Mouse (Mus musculus) regulatory T cell (primary cell): ENCODE data around the gene Vapb.
"Not testable (repeated sequence)": the region's sequence is repeated elsewhere in the genome, so short reads cannot be mapped to it uniquely, and the experiment has no call there.

Experiments used
- in situ Hi-C: fragments of 300-600 bp; cut with MboI, MseI; formaldehyde crosslinking; loops from one replicate; pipeline ENCODE4 v1.15.1; 2025; ENCODE audit warnings: high pct_unique_total_duplicates

Vapb gene

DNA sequence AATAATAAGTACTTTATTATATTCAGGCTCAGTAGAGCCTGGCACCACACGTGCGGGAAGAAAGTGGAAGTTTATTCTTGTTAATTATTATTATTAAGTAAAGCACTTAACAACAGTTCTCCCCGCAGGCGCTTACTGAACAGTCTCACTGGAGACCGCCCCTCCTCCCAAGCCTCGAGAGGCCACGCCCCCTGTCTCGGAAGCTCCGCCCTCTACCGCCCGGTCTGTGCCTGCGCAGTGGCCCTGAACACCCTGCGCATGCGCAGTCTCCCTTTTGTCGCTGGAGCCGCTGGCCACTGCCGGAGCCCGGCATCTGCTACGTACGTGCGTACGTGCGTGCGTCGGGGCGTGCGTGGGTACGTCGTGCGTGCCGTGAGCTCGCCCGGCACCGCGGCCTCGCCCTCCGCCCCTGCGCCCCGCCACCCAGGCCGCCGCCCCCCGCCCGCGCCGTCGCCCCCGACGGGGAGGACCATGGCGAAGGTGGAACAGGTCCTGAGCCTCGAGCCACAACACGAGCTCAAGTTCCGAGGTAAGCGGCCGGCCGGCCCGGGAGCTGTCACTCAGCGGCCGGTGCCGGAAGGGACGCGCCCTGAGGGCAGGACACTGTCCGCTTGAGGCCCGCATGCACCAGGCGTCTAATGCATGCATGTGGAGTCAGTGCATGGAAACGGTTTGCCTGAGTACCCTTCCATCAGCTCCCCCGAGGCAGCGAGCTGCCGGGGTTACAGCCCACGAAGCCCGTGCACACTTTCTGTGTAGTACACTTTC, at the start of gene Vapb:
Gene Vapb, plus strand, starts transcription at position 290 of the 768 bp plus-strand sequence.
- in situ Hi-C loops = no loop called here

GRCm38 (mm10) chr2:173689835-173690234, 47.5 kb upstream of the Vapb start:
- in situ Hi-C loops = no loop called here

DNA sequence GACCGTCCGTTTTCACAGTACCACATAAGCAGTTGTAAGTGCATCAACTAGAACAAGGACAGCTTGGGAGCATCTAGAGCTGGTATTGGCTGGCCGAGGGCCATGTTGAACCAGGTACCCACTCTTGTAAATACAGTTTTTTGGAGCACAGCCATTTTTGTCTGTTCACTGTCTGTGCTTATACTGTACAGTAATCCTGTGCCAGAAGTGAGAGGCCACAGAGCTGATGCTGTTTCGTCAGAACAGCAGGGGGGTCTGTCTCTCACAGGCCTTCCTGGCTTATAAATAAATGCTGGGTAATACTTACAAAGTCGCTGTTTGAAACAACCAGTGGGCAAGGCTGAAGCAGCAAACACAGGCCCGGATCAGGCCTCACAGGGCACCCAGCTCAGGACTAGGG, 45.6 kb upstream of the Vapb start:
- in situ Hi-C loops = no loop called here

- in situ Hi-C loops = no loop called here
These were observed 44.6 kb upstream of the Vapb start for GRCm38 (mm10) chr2:173692693-173693092.

- in situ Hi-C loops = no loop called here
These were observed 38.5 kb upstream of the Vapb start for GRCm38 (mm10) chr2:173698850-173699249.

DNA sequence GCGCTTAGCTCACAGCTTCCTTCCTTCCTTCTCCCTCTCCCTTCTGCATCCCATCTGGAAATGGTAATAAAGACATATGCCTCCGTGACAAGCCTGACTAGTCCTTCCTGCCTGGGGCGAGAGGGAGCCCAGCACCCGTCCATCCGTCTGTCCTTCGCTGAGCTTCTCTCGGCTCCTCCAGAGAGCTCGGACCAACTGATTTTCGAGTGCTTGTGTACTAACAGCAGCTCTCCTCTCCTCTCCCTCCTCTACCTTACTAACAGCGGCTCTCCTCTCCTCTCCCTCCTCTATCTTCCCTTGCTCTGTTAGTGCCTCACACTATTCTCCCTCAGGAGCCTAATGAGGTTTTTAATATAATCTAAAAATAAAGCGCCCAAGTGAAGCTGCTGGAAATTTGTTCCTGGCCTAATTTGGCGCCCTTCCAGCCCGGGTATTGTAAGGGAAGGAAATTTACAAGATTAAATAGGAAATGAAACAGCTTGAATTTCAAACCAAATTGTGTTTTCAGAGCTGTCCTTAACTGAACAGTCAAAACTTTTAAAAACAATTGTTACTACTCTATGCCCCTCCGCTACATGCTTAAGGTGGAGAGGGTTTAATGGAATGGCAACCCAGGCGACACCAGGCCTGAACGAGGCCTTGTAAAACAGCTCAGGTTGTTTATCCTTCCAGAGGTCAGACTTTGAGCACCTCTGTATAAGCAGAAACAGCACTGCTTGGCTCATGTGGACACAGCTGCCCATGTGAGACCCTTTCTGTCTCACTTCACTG, 35.0 kb upstream of the Vapb start:
- in situ Hi-C loops = no loop called here

DNA sequence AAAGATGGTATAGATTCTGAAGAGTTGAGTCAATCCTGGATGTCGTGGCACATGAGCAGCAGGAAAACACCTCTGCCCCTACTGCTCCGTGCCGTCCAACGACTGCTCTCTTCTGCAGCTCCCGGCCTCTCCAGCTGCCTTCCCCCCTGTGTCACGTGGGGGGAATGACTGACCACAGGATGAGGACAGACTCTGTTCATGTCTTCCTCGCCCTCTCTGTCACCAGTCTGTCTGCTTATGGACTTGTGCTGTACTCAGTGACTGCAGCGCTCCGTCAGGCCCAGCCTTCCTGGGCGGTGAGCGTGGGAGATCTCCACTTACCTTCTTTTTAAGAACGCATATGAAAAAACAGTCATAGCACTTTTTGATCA, 34.5 kb upstream of the Vapb start:
- in situ Hi-C loops = no loop called here

GRCm38 (mm10) chr2:173705827-173706551, 31.3 kb upstream of the Vapb start:
- in situ Hi-C loops = no loop called here

DNA sequence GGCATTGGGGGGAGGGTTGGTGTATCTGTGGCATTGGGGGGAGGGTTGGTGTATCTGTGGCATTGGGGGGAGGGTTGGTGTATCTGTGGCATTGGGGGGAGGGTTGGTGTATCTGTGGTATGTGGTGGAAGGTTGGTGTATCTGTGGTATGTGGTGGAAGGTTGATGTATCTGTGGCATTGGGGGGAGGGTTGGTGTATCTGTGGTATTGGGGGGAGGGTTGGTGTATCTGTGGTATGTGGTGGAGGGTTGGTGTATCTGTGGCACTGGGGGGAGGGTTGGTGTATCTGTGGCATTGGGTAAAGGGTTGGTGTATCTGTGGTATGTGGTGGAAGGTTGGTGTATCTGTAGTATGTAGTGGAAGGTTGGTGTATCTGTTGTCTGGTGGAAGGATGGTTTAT, 29.7 kb upstream of the Vapb start:
- in situ Hi-C loops = not testable (repeated sequence)

DNA sequence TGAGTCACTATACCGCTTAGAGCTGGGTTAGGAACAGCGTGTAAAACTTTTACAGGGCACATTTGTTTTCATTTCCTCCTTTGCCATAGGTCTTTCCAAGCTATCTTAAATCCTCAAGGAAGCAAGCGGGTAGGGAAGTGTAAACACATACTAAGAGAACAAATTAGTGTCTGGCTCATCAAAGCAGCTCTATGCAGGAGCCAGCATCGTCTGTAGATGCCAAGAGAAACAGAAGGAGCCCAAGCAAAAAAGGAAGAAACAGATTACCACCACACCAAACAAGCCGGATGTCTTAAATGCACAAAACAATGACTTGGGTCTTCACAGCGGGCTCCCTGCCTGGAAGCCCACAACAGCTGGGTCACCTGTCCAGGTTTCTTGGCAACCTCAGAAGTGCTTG, 27.1 kb upstream of the Vapb start:
- in situ Hi-C loops = no loop called here

DNA sequence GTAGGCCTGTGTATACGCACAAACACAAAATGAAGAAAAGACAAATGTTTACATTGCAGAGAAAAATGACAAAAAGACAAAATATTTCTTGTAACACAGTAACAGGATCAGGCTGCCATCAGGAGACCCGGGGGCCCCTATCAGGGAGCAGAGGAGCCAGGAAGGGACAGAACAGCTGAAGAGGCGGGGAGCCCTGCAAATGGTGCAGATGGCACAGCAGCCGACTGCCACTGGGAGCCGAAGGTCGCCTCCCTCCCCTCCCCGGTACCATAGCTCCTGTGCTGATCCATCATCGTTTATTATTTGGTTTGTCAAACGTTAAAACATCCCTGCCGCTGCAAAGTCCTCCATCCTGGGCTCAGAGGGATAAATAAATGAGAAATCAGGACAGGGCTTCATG, 24.7 kb upstream of the Vapb start:
- in situ Hi-C loops = no loop called here

GRCm38 (mm10) chr2:173713241-173713640, 24.1 kb upstream of the Vapb start:
- in situ Hi-C loops = no loop called here

GRCm38 (mm10) chr2:173714620-173715218, 22.6 kb upstream of the Vapb start:
- in situ Hi-C loops = no loop called here

- in situ Hi-C loops = no loop called here
These were observed 20.3 kb upstream of the Vapb start for GRCm38 (mm10) chr2:173716966-173717365.

GRCm38 (mm10) chr2:173719115-173719514, 18.2 kb upstream of the Vapb start, which contains the start of gene 1700010B08Rik:
Gene 1700010B08Rik (plus strand): TSS chr2:173719415.
- in situ Hi-C loops = not testable (repeated sequence)

DNA sequence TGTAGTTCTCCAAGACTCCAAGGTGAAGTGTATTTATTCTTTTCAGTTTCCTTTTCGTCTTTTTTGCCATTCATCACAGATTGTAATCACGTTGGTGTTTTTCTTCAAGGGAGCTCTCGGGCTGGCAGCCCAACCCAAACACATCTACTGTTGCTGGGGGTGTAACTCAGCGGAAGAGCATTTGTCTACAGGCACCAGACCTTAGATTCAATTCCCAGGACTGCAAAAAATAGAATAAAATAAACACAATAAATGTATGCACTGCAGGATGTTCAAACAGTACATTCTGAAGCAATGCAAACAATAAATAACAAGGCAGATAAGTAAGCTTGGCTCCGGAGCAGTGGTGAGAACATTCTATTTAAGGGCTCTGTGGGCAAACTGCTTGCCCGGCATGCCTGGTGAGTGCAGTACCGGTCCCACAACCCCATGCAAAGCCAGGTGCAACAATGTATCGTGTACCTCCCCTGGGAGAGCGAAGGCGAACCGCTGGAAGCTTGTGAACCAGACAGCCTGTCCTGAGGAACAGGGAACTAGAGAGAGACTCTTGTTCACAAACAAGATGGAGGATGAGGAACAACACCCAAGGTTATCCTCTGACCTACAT, 15.0 kb upstream of the Vapb start:
- in situ Hi-C loops = no loop called here

DNA sequence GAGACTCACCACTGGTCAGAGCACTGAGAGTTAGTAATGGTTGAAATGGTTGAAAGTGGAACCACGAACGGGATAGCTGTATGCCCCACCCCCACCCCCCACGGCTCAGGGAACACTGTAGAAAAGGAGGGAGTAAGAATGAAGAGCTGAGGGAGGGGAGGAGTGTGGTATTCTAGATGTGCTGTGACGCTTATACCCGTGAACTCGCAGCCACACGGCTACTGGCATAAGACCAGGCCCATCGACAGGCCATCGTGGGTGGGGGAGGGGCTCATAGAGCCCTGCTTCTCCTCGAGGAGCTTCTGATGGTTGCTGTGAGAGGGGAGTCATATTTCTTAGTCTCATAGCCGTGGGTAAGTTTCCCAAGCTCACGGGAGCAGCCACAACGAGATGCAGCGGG, 12.9 kb upstream of the Vapb start:
- in situ Hi-C loops = no loop called here

DNA sequence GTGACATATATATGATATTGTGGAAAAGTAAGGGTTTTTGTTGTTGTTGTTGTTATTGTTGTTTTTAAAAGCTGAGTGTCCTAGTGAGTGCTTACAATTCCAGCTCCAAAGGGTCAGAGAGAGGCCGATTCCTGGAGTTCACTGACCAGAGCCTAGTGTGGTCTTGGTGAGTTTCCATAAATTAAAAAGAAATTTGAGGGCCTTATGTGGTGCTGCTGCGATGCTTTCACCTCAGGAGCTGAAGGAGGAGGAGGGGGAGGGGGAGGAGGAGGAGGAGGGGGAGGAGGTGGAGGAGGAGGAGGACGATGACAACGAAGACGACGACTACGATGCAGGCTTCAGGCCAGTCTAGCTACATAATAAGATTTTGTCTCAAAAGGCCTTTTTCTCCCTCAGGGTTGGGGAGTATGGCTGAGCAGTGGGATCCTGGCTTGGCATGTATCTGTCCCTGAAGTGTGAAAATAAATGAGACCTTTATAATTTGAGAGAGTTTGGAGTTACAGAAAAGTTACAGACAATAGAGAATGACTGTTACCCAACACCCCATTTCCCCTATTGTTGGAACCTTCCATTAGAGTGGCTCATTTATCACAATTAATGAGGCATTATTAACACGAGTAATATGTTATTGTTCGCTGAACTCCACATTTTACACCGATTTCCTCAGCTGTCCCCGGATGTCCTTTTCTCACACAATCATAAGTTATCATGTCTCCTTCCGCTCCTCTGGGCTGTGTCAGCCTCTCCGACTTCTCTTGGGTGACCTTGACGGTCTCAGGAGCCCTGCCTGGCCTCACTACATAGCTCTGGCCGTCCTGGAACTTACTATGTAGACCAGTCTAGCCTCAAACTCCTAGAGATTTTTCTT, 12.1 kb upstream of the Vapb start:
- in situ Hi-C loops = loop anchor here (5.0 kb wide), 1 partner anchor 43 kb away; no protein-coding TSS in a partner anchor

DNA sequence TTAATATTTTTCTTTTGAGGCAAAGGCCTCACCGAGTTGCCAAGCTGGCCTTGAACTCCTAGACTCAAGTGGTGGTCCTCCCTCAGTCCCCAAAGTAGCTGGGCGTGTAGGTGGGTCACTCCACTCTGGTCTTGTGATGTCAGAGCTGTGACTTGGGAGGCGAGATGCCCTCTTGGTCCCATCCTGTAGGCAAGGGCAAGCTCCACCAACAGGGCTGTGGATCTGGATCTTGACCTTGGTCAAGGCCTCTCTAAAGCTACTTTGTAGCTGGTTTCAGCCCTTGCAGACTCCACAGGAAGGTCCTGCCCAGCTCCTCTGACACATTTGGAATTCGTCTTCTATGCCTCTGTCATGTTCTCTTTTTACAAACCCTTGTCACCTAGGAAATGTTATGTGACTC, 11.5 kb upstream of the Vapb start:
- in situ Hi-C loops = loop anchor here (5.0 kb wide), 1 partner anchor 44 kb away; no protein-coding TSS in a partner anchor

DNA sequence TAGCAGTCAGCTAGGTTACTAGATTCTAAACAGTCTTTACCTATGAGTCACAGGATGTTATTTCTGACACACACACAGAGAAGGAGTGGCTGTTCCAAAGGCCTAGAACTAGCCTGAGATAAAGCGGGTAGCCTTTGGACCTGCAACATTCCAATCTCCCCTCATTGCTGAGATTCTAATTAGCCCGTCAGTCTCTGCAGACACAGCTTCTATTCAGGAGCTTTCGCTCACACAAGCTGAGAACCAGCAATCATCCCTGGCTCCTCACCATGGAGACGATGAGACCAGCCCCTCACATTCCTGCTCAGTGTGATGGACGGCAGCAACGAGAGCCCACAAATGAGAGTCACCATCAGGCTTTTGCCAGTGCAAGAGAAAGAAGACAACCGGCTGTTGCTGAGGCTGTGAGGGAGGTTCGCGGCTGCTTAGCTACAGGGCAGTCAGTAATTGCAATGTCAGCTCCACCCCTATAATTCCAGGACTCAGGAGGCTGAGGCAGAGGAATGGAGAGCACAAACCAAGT, 6.8 kb upstream of the Vapb start:
- in situ Hi-C loops = no loop called here
